Mouse (Mus musculus) midbrain, embryonic 16.5 days (tissue): ENCODE results near the gene Siva1. TPM values are rescaled to one million over a fixed set of nuclear protein-coding genes. Genes with fewer than 3 reads are reported as not detected.

Experiments used
- ATAC-seq: fragments of 200-750 bp; cut with Nextera tagmentation; 2 replicates; pipeline ENCODE4 v1.8.0; 2017; ENCODE audit warnings: moderate TSS enrichment
- H3K27ac ChIP-seq: fragments of 300-500 bp; sonication (generic); 2 replicates; pipeline ENCODE4 v1.5.1; 2014; ENCODE audit warnings: mild to moderate bottlenecking, low read length, mixed read lengths
- H3K27me3 ChIP-seq: fragments of 300-500 bp; sonication (generic); 2 replicates; pipeline ENCODE4 v1.6.1; 2014; ENCODE audit warnings: low read depth, low read length, mixed read lengths; ENCODE audit not compliant: control insufficient read depth, insufficient read depth
- H3K36me3 ChIP-seq: fragments of 300-500 bp; sonication (generic); 2 replicates; pipeline ENCODE4 v1.6.1; 2014; ENCODE audit warnings: mild to moderate bottlenecking, low read length, moderate library complexity, mixed read lengths; ENCODE audit not compliant: control insufficient read depth, insufficient read depth
- H3K4me1 ChIP-seq: fragments of 300-500 bp; sonication (generic); 2 replicates; pipeline ENCODE4 v1.6.1; 2014; ENCODE audit warnings: mild to moderate bottlenecking, low read length, mixed read lengths; ENCODE audit not compliant: control insufficient read depth, insufficient read depth
- H3K4me2 ChIP-seq: fragments of 300-500 bp; sonication (generic); 2 replicates; pipeline ENCODE4 v1.6.1; 2014; ENCODE audit warnings: mild to moderate bottlenecking, low read length, mixed read lengths
- H3K4me3 ChIP-seq: fragments of 300-500 bp; sonication (generic); 2 replicates; pipeline ENCODE4 v1.5.1; 2014; ENCODE audit warnings: low read depth, mild to moderate bottlenecking, low read length, moderate library complexity, mixed read lengths
- H3K9ac ChIP-seq: fragments of 300-500 bp; sonication (generic); 2 replicates; pipeline ENCODE4 v1.6.1; 2014; ENCODE audit warnings: low read depth, low read length, mixed read lengths
- H3K9me3 ChIP-seq: fragments of 300-500 bp; sonication (generic); replicated peaks from 2 replicates; pipeline ENCODE4 v1.6.1; 2014; ENCODE audit warnings: mild to moderate bottlenecking, low read length, mixed read lengths; ENCODE audit not compliant: control insufficient read depth, poor library complexity, severe bottlenecking
- WGBS: fragments of 180-500 bp; shearing (Covaris S2); extraction: QIAGEN DNeasy Blood & Tissue Kit; methylation state at CpG from one replicate; pipeline ENCODE4 v1.1.7; 2014; 5-methylcytosine and 5-hydroxymethylcytosine counted together
- polyA plus RNA-seq: library from polyadenylated mRNA; unstranded; fragments of >200 nt; fragmentation: Nextera tagmentation; extraction: Ambion mirVana; gene quantifications from 2 replicates; pipeline ENCODE4 v1.2.1, GENCODE M21; 2015

The Siva1 gene
- polyA plus RNA-seq, 1 experiment from 2014 or later: 41.7 TPM

DNA sequence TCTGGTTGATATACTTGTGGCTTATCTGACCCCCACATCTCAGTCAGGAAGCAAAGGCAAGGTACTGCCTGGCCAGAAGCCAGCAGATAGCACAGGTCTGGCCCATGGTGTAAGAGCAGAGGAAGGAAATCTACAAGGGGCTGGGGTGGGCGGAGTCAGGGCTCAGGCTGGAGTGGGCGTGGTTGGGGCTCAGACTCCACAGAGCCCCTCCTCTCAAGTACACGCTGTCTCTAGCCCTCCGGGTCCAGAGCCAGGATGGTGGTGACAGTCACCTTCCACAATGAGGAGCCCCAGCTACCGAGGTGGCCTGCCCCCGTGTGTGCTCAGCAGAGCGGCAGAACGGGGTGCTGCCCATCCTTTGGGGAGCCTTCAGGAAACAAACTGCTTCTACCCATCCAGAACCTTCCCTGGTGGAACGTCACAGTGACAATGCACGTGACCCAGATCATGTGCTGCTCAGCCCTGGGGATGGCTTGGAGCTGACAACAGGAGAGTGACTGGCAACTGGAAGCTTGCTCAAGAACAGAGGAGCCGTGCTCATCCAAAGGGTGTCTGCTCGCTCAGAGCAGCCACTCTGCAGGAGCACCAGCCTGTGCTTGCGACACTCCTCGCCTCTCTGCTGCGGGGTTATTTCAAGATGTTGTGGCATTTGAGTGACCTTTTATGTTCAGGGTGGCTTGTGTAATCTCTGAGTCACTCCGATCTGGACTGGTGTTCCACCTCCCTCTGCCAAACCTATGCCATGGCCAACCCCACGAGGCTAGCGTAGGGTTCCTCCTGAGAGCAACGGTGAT is 15.4 kb upstream of the Siva1 start:
- Histone ChIP-seq H3K9ac (no peak overlapping the region), H3K4me3 (0 out of 2 replicates have a peak overlapping the region, but pooled peaks have one; percentile 1), H3K4me1 (peaks cover 6% of the 10 kb centered on the region; the same call in 1 of the 2 replicates), H3K27ac (no peak overlapping the region), H3K9me3 (no peaks in the 10 kb centered on the region), H3K27me3 (no peaks in the 10 kb centered on the region), H3K36me3 (no peaks in the 10 kb centered on the region), H3K4me2 (peak overlapping the region; percentile 31)
- ATAC-seq: peak; percentile 64
- 36% methylated on average over 19 of the region's 19 CpGs for WGBS

DNA sequence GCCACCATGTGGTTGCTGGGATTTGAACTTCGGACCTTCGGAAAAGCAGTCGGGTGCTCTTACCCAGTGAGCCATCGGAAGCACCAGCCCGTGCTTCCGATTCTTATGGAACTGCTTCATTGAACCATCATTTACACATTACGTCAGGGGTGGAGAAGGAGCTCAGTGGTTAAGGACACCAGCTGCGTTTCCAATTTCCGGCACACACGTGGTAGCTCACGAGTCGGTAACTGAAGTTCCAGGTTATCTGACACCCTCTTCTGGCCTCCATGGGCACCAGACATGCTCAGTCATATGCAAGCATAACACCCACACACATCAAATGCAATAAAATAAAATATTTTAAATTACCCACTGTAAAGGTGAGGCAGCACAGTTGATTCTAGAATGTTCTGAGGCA is 14.4 kb upstream of the Siva1 start:
- peaks cover 6% of the 10 kb centered on the region; the same call in 1 of the 2 replicates for H3K4me1 ChIP-seq
- H3K9me3 ChIP-seq: no peaks in the 10 kb centered on the region
- H3K4me3 ChIP-seq: no peak overlapping the region
- no peaks in the 10 kb centered on the region for H3K36me3 ChIP-seq
- no peak overlapping the region for H3K4me2 ChIP-seq
- no peaks in the 10 kb centered on the region for H3K27me3 ChIP-seq
- no peak for ATAC-seq
- H3K27ac ChIP-seq: no peak overlapping the region
- WGBS: 93% methylated on average over 12 of the region's 12 CpGs
- H3K9ac ChIP-seq: no peak overlapping the region

DNA sequence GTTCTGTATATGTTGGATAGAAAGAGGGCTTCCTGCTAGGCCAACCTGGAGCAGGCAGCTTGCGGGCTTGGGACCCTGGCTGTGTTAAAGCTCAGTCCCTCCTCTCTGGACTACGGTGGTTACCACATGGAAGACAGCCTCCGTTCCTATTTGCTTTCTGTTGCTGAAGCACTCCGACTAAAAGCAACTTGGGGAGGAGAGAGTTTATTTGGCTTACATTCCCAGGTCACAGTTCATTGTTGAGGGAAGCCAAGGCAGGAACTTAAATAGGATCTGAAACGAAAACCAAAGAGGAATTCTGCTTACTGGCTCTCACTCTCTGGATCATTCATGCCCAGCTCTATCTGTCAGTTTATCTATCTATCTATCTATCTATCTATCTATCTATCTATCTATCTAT is 13.7 kb upstream of the Siva1 start:
- H3K4me3 ChIP-seq: no peak overlapping the region
- H3K9me3 ChIP-seq: no peaks in the 10 kb centered on the region
- H3K9ac ChIP-seq: no peak overlapping the region
- no peak overlapping the region for H3K27ac ChIP-seq
- no peak for ATAC-seq
- H3K4me2 ChIP-seq: no peak overlapping the region
- H3K36me3 ChIP-seq: no peaks in the 10 kb centered on the region
- no peaks in the 10 kb centered on the region for H3K27me3 ChIP-seq
- peaks cover 6% of the 10 kb centered on the region; the same call in 1 of the 2 replicates for H3K4me1 ChIP-seq
- 80% methylated on average over 5 of the region's 5 CpGs for WGBS

DNA sequence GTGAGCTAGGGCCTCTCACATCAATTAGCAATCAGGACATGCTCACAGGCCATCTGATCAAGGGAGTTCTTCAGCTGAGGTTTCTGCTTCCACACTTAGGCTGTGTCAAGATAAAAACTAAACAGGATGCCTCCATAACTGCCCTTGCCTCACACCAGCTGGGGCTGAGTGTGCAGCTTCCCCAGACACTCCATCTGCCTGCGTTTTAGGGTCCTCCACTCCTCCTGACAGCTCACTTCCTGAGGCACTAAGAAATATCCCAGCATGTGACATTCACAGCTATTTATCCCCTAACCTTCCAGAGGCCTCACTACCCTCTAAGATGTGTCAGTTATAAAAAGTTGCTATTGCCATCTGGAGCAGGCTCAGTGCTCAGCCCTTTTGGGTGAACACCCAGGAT is 13.0 kb upstream of the Siva1 start:
- 60% methylated on average over 1 of the region's 1 CpGs for WGBS
- no peak overlapping the region for H3K9ac ChIP-seq
- no peak overlapping the region for H3K4me2 ChIP-seq
- H3K9me3 ChIP-seq: no peaks in the 10 kb centered on the region
- H3K27me3 ChIP-seq: no peaks in the 10 kb centered on the region
- no peak overlapping the region for H3K27ac ChIP-seq
- H3K4me3 ChIP-seq: no peak overlapping the region
- ATAC-seq: no peak
- H3K36me3 ChIP-seq: no peaks in the 10 kb centered on the region
- H3K4me1 ChIP-seq: peaks cover 6% of the 10 kb centered on the region; the same call in 1 of the 2 replicates

DNA sequence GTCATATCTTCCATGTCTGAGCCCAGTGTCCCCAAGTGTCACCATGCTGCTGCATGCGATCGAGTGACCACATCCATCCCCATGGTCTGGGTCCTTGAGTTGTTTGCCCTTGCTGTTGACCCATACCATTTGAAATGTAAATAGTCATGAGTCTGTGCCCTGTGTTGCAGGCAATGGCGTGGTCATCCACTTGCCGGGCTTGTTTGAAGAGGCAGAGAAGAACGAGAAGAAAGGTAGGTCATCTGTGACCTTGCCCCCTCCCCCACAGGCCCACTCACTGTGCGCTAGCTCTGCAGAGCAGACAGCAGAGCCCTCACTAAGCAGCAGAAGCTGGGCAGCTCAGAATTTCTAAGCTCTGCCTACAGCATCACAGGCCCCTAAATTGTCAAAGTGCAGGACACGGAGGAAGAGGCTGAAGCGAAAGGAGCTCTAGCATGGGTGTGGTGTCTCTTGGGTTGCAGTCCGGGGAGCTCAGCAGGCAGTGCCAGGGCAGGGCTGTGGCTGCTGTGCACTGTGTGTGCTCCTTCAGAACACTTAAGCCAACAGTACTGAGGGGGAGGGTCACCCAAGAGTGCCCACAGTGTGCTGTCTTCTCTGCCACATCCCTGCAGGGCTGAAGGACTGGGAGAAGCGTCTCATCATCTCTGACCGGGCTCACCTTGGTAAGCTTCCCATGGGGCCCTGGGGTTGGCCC is 12.2 kb upstream of the Siva1 start:
- no peaks in the 10 kb centered on the region for H3K9me3 ChIP-seq
- no peak overlapping the region for H3K27ac ChIP-seq
- H3K9ac ChIP-seq: no peak overlapping the region
- H3K36me3 ChIP-seq: no peaks in the 10 kb centered on the region
- no peaks in the 10 kb centered on the region for H3K27me3 ChIP-seq
- H3K4me2 ChIP-seq: no peak overlapping the region
- 69% methylated on average over 11 of the region's 11 CpGs for WGBS
- H3K4me3 ChIP-seq: no peak overlapping the region
- ATAC-seq: no peak
- H3K4me1 ChIP-seq: peaks cover 6% of the 10 kb centered on the region; the same call in 1 of the 2 replicates

DNA sequence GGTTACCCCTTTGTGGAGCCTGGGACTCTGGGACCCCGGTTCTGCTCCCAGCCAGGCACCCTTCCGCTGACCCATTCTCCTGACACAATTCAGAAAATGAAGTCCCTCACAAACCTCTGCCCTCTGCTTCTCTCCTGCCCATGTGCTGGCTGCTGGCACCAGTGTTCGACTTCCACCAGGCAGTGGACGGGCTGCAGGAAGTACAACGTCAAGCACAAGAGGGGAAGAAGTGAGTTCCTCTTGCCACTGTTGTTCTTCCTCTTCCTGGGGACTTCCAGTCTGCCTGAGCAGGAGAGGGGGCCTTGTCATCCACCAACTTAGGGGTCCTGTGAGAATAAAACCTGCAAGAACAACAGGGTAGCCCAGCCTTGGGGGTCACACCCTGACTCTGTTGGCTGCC is 11.6 kb upstream of the Siva1 start:
- H3K9ac ChIP-seq: no peak overlapping the region
- no peak overlapping the region for H3K4me3 ChIP-seq
- WGBS: 88% methylated on average over 5 of the region's 5 CpGs
- H3K4me1 ChIP-seq: peaks cover 6% of the 10 kb centered on the region; the same call in 1 of the 2 replicates
- H3K4me2 ChIP-seq: no peak overlapping the region
- ATAC-seq: no peak
- no peaks in the 10 kb centered on the region for H3K36me3 ChIP-seq
- H3K27me3 ChIP-seq: no peaks in the 10 kb centered on the region
- H3K27ac ChIP-seq: no peak overlapping the region
- H3K9me3 ChIP-seq: no peaks in the 10 kb centered on the region

DNA sequence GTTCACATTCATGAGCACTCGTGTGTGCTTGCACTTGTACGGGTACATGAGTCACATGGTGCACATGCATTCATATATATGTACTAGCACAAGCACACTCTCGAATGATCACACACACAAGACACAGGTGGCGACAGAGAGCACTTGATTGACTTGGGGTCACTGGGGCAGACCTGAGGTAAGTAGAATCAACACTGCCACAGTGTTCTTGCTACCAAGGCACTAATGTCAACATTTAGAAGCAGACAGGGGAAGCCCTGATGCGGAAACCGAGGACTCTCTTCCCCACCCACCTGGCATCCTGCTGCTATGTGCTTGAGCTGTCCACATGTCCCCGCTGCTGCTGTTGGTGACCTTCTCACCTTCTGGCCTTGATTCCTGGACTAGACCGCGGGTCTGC is 10.8 kb upstream of the Siva1 start:
- 71% methylated on average over 9 of the region's 9 CpGs for WGBS
- Histone ChIP-seq H3K27me3 (no peaks in the 10 kb centered on the region), H3K36me3 (no peaks in the 10 kb centered on the region), H3K4me3 (no peak overlapping the region), H3K9ac (no peak overlapping the region), H3K4me1 (peaks cover 6% of the 10 kb centered on the region; the same call in 1 of the 2 replicates), H3K4me2 (no peak overlapping the region), H3K9me3 (no peaks in the 10 kb centered on the region), H3K27ac (no peak overlapping the region)
- ATAC-seq: no peak

DNA sequence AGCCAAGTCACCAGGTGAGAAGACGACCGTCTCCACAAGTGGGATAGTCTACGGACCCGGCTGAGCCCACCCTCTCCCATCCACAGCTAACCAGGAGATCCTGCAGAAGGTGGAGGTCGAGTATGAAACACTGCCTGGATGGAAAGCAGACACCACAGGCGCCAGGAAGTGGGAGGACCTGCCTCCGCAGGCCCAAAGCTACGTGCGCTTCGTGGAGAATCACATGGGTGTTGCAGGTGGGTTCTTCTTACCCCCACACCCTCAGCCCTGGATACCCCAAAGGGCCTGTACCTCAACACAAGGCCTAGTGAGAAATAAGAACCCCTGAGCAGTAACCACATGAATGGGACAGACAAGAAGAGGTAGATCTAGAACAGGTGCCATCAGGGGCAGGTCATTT is 5.0 kb upstream of the Siva1 start:
- WGBS: 91% methylated on average over 10 of the region's 10 CpGs
- ATAC-seq: no peak

DNA sequence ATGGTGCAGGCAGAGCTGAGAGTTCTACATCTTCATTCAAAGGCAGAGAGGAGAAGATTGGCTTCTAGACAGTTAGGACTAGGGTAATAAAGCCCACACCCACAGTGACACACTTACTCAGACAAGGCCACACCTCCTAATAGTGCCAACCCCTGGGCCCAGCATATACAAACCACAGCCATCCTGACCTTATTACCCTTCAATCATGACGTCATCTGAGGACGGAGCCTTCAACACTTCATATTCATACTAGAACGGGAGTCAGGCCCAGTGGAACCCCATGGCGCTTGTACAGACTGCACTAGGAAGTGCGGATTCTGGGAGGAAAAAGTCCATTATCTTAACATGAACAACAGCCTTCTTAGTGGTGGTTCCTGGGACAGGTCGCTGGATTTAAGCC is 1.4 kb upstream of the Siva1 start:
- no peak overlapping the region for H3K4me2 ChIP-seq
- WGBS: 93% methylated on average over 6 of the region's 6 CpGs
- H3K9ac ChIP-seq: no peak overlapping the region
- peaks cover 3% of the 10 kb centered on the region; the same call in 1 of the 2 replicates for H3K36me3 ChIP-seq
- no peak for ATAC-seq
- peaks cover 14% of the 10 kb centered on the region for H3K4me1 ChIP-seq
- H3K27ac ChIP-seq: no peak overlapping the region
- H3K27me3 ChIP-seq: no peaks in the 10 kb centered on the region
- no peak overlapping the region for H3K4me3 ChIP-seq
- no peaks in the 10 kb centered on the region for H3K9me3 ChIP-seq

More for the DNA sequence above, 5.0 kb upstream of the Siva1 start:
- Histone ChIP-seq H3K4me1 (no peaks in the 10 kb centered on the region), H3K9ac (no peak overlapping the region), H3K4me3 (no peak overlapping the region), H3K9me3 (no peaks in the 10 kb centered on the region), H3K4me2 (no peak overlapping the region), H3K27ac (no peak overlapping the region), H3K27me3 (no peaks in the 10 kb centered on the region), H3K36me3 (no peaks in the 10 kb centered on the region)
